Mouse (Mus musculus): ENCODE data around the gene Fopnl. TPM values are rescaled to one million over a fixed set of nuclear protein-coding genes. Genes with fewer than 3 reads are reported as not detected.

Fopnl gene
- polyA plus RNA-seq, 1 experiment from 2014 or later, result 210 TPM

DNA sequence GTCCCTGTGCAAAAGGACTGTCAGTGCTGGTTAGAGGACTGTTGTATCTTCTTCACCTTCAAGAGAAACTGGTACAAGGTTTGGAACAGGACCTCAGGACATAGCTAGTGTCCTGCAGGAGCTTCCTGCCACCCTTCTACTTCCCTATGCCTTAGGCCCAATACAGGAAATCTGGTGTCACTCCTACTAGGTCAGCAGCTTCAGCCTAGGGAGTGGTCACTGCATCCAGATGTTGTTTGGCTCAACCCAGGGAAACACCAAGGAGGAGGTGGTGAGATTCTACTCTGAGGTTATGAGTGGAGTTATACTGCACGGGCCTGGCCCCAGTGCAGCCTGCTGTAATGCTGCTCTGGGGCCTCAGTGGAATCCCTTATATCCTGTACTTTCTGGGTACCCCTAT, 41.3 kb upstream of the Fopnl start:
- no peaks in the 10 kb centered on the region for H3K27me3 ChIP-seq (ENCODE audit: control insufficient read depth, insufficient read depth, low read length)
- no peak for ATAC-seq (ENCODE audit: low FRiP score, low TSS enrichment)
- H3K36me3 ChIP-seq (ENCODE audit: control insufficient read depth, insufficient read depth, low read length), result no peaks in the 10 kb centered on the region
- H3K27ac ChIP-seq (replicated peaks; ENCODE audit: low read depth, low read length), result no peak overlapping the region
- H3K4me2 ChIP-seq (ENCODE audit: low read length), result no peak overlapping the region
- WGBS, result 76% methylated on average over 1 of the region's 1 CpGs
- DNase-seq, result no peak
- H3K4me3 ChIP-seq (replicated peaks; ENCODE audit: low read depth, low read length), result no peak overlapping the region
- no peaks in the 10 kb centered on the region for H3K9me3 ChIP-seq (ENCODE audit: control insufficient read depth, low read length)
- H3K4me1 ChIP-seq (ENCODE audit: control insufficient read depth, insufficient read depth, low read length), result peaks cover 16% of the 10 kb centered on the region
- H3K9ac ChIP-seq (replicated peaks; ENCODE audit: low read length), result no peak overlapping the region

- WGBS, result 85% methylated on average over 2 of the region's 2 CpGs
- H3K4me1 ChIP-seq (ENCODE audit: control insufficient read depth, insufficient read depth, low read length), result peaks cover 13% of the 10 kb centered on the region
Measured at GRCm38 (mm10) chr16:14357859-14358258, 40.7 kb upstream of the Fopnl start.

DNA sequence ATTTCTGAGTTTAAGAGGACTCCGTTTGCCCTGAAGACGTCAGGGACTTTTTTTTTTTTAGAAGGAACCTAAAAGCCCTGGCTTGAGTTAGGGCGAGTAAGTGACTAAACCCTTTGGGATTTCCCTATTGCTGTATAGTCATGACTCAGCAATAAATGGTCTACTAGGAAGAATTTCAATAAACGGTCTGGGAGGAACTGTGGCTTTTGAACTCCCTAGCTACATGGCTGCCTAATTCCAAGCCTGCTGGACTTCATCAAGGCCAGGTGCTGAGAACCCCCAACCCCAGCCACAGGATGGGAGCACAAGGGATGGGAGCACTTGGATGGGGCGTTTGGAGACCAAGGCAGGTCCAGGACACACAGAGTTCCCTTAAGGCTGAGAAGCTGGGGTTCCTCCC, 35.5 kb upstream of the Fopnl start:
- no peak overlapping the region for H3K9ac ChIP-seq (replicated peaks; ENCODE audit: low read length)
- no peak overlapping the region for H3K27ac ChIP-seq (replicated peaks; ENCODE audit: low read depth, low read length)
- H3K27me3 ChIP-seq (ENCODE audit: control insufficient read depth, insufficient read depth, low read length), result no peaks in the 10 kb centered on the region
- 75% methylated on average over 5 of the region's 5 CpGs for WGBS
- no peaks in the 10 kb centered on the region for H3K36me3 ChIP-seq (ENCODE audit: control insufficient read depth, insufficient read depth, low read length)
- no peaks in the 10 kb centered on the region for H3K4me1 ChIP-seq (ENCODE audit: control insufficient read depth, insufficient read depth, low read length)
- ATAC-seq (ENCODE audit: low FRiP score, low TSS enrichment), result no peak
- no peaks in the 10 kb centered on the region for H3K9me3 ChIP-seq (ENCODE audit: control insufficient read depth, low read length)
- no peak overlapping the region for H3K4me3 ChIP-seq (replicated peaks; ENCODE audit: low read depth, low read length)
- no peak overlapping the region for H3K4me2 ChIP-seq (ENCODE audit: low read length)
- no peak for DNase-seq

More at GRCm38 (mm10) chr16:14357859-14358258, 40.7 kb upstream of the Fopnl start:
- Histone ChIP-seq H3K4me3 (replicated peaks; ENCODE audit: low read depth, low read length) (no peak overlapping the region), H3K27ac (replicated peaks; ENCODE audit: low read depth, low read length) (no peak overlapping the region), H3K4me2 (ENCODE audit: low read length) (no peak overlapping the region), H3K9ac (replicated peaks; ENCODE audit: low read length) (no peak overlapping the region), H3K27me3 (ENCODE audit: control insufficient read depth, insufficient read depth, low read length) (no peaks in the 10 kb centered on the region), H3K9me3 (ENCODE audit: control insufficient read depth, low read length) (no peaks in the 10 kb centered on the region), H3K36me3 (ENCODE audit: control insufficient read depth, insufficient read depth, low read length) (no peaks in the 10 kb centered on the region)
- ATAC-seq (ENCODE audit: low FRiP score, low TSS enrichment), result no peak
- DNase-seq, result no peak

GRCm38 (mm10) chr16:14352234-14352633, 35.0 kb upstream of the Fopnl start:
- Histone ChIP-seq H3K36me3 (ENCODE audit: control insufficient read depth, insufficient read depth, low read length) (no peaks in the 10 kb centered on the region), H3K4me3 (replicated peaks; ENCODE audit: low read depth, low read length) (no peak overlapping the region), H3K9me3 (ENCODE audit: control insufficient read depth, low read length) (no peaks in the 10 kb centered on the region), H3K9ac (replicated peaks; ENCODE audit: low read length) (no peak overlapping the region), H3K27ac (replicated peaks; ENCODE audit: low read depth, low read length) (no peak overlapping the region), H3K27me3 (ENCODE audit: control insufficient read depth, insufficient read depth, low read length) (no peaks in the 10 kb centered on the region), H3K4me1 (ENCODE audit: control insufficient read depth, insufficient read depth, low read length) (no peaks in the 10 kb centered on the region), H3K4me2 (ENCODE audit: low read length) (no peak overlapping the region)
- DNase-seq (no peak), ATAC-seq (ENCODE audit: low FRiP score, low TSS enrichment) (no peak)
- WGBS, result 79% methylated on average over 3 of the region's 3 CpGs

DNA sequence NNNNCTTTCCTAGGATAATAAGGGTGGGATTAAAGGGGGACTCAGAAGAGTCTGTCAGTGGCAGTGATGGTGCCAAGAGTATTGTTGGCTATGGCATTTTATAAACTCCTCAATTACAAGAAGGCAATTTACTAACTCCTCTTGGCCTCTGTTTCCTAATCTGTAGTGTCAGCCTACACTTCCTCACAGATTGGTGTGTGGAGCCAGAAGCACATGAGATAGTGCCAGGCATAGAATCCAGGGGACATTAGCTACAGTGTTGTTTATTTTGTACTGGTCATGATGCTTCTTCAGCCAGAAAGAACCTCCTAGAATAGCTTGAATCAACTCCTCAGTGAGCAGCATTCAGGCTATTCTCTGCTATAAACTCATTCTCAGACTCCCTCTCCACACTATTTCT, 34.4 kb upstream of the Fopnl start:
- no peak for DNase-seq
- ATAC-seq (ENCODE audit: low FRiP score, low TSS enrichment), result no peak
- Histone ChIP-seq H3K4me1 (ENCODE audit: control insufficient read depth, insufficient read depth, low read length) (no peaks in the 10 kb centered on the region), H3K27me3 (ENCODE audit: control insufficient read depth, insufficient read depth, low read length) (no peaks in the 10 kb centered on the region), H3K4me2 (ENCODE audit: low read length) (no peak overlapping the region), H3K27ac (replicated peaks; ENCODE audit: low read depth, low read length) (no peak overlapping the region), H3K36me3 (ENCODE audit: control insufficient read depth, insufficient read depth, low read length) (no peaks in the 10 kb centered on the region), H3K4me3 (replicated peaks; ENCODE audit: low read depth, low read length) (no peak overlapping the region), H3K9ac (replicated peaks; ENCODE audit: low read length) (no peak overlapping the region), H3K9me3 (ENCODE audit: control insufficient read depth, low read length) (no peaks in the 10 kb centered on the region)

- WGBS, result 43% methylated on average over 3 of the region's 3 CpGs
- Histone ChIP-seq H3K9ac (replicated peaks; ENCODE audit: low read length) (no peak overlapping the region), H3K4me1 (ENCODE audit: control insufficient read depth, insufficient read depth, low read length) (no peaks in the 10 kb centered on the region), H3K27me3 (ENCODE audit: control insufficient read depth, insufficient read depth, low read length) (no peaks in the 10 kb centered on the region), H3K36me3 (ENCODE audit: control insufficient read depth, insufficient read depth, low read length) (no peaks in the 10 kb centered on the region), H3K4me3 (replicated peaks; ENCODE audit: low read depth, low read length) (no peak overlapping the region), H3K9me3 (ENCODE audit: control insufficient read depth, low read length) (no peaks in the 10 kb centered on the region), H3K27ac (replicated peaks; ENCODE audit: low read depth, low read length) (no peak overlapping the region), H3K4me2 (ENCODE audit: low read length) (no peak overlapping the region)
- ATAC-seq (ENCODE audit: low FRiP score, low TSS enrichment) (no peak), DNase-seq (no peak)
Measured at GRCm38 (mm10) chr16:14344967-14345366, 27.8 kb upstream of the Fopnl start.

DNA sequence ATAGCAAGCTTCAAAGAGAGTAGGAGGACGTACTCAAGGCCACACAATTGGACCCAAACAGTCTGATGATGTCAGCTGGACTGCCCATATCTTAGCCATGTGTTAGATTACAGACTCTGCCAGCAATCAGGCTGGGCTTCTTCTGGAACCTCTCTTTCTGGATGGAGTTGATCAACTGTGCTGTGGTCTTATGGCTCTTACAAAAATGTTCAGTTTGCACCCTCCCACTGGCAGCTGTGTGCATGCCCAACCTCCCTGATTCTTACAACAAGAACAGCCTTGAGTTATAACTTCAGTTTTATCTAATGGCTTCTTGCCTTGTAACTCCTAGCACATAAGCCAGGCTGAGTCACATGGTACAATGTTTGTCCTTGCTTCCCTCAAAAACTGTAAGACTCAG, 11.0 kb upstream of the Fopnl start:
- H3K9me3 ChIP-seq (ENCODE audit: control insufficient read depth, low read length), result no peaks in the 10 kb centered on the region
- no peaks in the 10 kb centered on the region for H3K36me3 ChIP-seq (ENCODE audit: control insufficient read depth, insufficient read depth, low read length)
- ATAC-seq (ENCODE audit: low FRiP score, low TSS enrichment), result no peak
- WGBS, result 74% methylated on average over 1 of the region's 1 CpGs
- no peak for DNase-seq
- H3K4me1 ChIP-seq (ENCODE audit: control insufficient read depth, insufficient read depth, low read length), result no peaks in the 10 kb centered on the region
- no peak overlapping the region for H3K27ac ChIP-seq (replicated peaks; ENCODE audit: low read depth, low read length)
- H3K4me3 ChIP-seq (replicated peaks; ENCODE audit: low read depth, low read length), result no peak overlapping the region
- H3K27me3 ChIP-seq (ENCODE audit: control insufficient read depth, insufficient read depth, low read length), result no peaks in the 10 kb centered on the region
- H3K9ac ChIP-seq (replicated peaks; ENCODE audit: low read length), result no peak overlapping the region
- H3K4me2 ChIP-seq (ENCODE audit: low read length), result no peak overlapping the region

DNA sequence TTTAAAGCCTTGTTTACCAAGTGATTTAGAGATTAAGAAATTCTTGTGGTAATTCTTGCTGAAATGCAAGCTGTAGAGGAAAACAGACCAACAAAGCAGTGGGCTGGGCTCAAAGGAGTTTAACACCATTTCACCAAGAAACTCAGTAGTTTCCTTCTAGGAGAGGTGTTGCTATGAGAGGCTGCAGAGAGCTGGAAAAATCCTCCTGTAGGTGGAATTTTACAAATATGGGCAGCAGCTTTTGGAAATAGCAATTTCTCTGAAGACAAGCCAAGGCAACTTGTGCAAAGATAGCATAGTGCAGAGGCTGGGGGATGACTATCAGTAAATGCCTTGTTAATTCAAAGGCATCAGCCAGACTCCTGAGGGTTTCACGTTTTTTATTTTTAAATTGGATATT, 3.3 kb upstream of the Fopnl start:
- WGBS, result 64% methylated on average over 1 of the region's 1 CpGs
- H3K27me3 ChIP-seq (ENCODE audit: control insufficient read depth, insufficient read depth, low read length), result no peaks in the 10 kb centered on the region
- H3K9me3 ChIP-seq (ENCODE audit: control insufficient read depth, low read length), result no peaks in the 10 kb centered on the region
- no peak overlapping the region for H3K4me3 ChIP-seq (replicated peaks; ENCODE audit: low read depth, low read length)
- H3K4me1 ChIP-seq (ENCODE audit: control insufficient read depth, insufficient read depth, low read length), result peaks cover 11% of the 10 kb centered on the region
- ATAC-seq (ENCODE audit: low FRiP score, low TSS enrichment) (no peak), DNase-seq (no peak)
- H3K36me3 ChIP-seq (ENCODE audit: control insufficient read depth, insufficient read depth, low read length), result no peaks in the 10 kb centered on the region
- no peak overlapping the region for H3K9ac ChIP-seq (replicated peaks; ENCODE audit: low read length)
- H3K27ac ChIP-seq (replicated peaks; ENCODE audit: low read depth, low read length), result no peak overlapping the region
- no peak overlapping the region for H3K4me2 ChIP-seq (ENCODE audit: low read length)

GRCm38 (mm10) chr16:14319681-14320080, 2.5 kb upstream of the Fopnl start:
- Histone ChIP-seq H3K9me3 (ENCODE audit: control insufficient read depth, low read length) (no peaks in the 10 kb centered on the region), H3K9ac (replicated peaks; ENCODE audit: low read length) (no peak overlapping the region), H3K4me3 (replicated peaks; ENCODE audit: low read depth, low read length) (no peak overlapping the region), H3K27me3 (ENCODE audit: control insufficient read depth, insufficient read depth, low read length) (no peaks in the 10 kb centered on the region), H3K4me2 (ENCODE audit: low read length) (no peak overlapping the region), H3K36me3 (ENCODE audit: control insufficient read depth, insufficient read depth, low read length) (no peaks in the 10 kb centered on the region), H3K4me1 (ENCODE audit: control insufficient read depth, insufficient read depth, low read length) (peaks cover 11% of the 10 kb centered on the region), H3K27ac (replicated peaks; ENCODE audit: low read depth, low read length) (no peak overlapping the region)
- ATAC-seq (ENCODE audit: low FRiP score, low TSS enrichment), result no peak
- DNase-seq, result no peak
- WGBS, result 92% methylated on average over 3 of the region's 3 CpGs
